Mouse (Mus musculus) intestine, embryonic 14.5 days (tissue): Measurements from ENCODE around the gene Jmy. TPM values are rescaled to one million over a fixed set of nuclear protein-coding genes. Genes with fewer than 3 reads are reported as not detected.

Experiments used
- ATAC-seq: fragments of 200-750 bp; cut with Nextera tagmentation; replicated peaks from 2 replicates; pipeline ENCODE4 v1.8.0; 2017; ENCODE audit warnings: low read depth, moderate number of reproducible peaks, moderate TSS enrichment, moderate library complexity; ENCODE audit not compliant: low FRiP score, low TSS enrichment
- DNase-seq: peaks from one replicate; pipeline ENCODE4 v3.0.0-alpha.2; 2018; ENCODE audit warnings: low spot score
- H3K27ac ChIP-seq: fragments of 300-500 bp; sonication (generic); 2 replicates; pipeline ENCODE4 v1.5.1; 2014; ENCODE audit warnings: low read depth, mild to moderate bottlenecking, control low read depth
- H3K27me3 ChIP-seq: fragments of 300-500 bp; sonication (generic); replicated peaks from 2 replicates; pipeline ENCODE4 v1.6.1; 2014; ENCODE audit warnings: low read length, control low read depth; ENCODE audit not compliant: control insufficient read depth, insufficient read depth
- H3K36me3 ChIP-seq: fragments of 300-500 bp; sonication (generic); 2 replicates; pipeline ENCODE4 v1.6.1; 2014; ENCODE audit warnings: low read length, control low read depth; ENCODE audit not compliant: control insufficient read depth, insufficient read depth
- H3K4me1 ChIP-seq: fragments of 300-500 bp; sonication (generic); replicated peaks from 2 replicates; pipeline ENCODE4 v1.6.1; 2014; ENCODE audit warnings: low read length, control low read depth, mixed read lengths; ENCODE audit not compliant: control insufficient read depth, insufficient read depth
- H3K4me2 ChIP-seq: fragments of 300-500 bp; sonication (generic); 2 replicates; pipeline ENCODE4 v1.6.1; 2014; ENCODE audit warnings: low read length
- H3K4me3 ChIP-seq: fragments of 300-500 bp; sonication (generic); 2 replicates; pipeline ENCODE4 v1.5.1; 2014; ENCODE audit warnings: low read depth, low read length, control low read depth, mixed read lengths
- H3K9ac ChIP-seq: fragments of 300-500 bp; sonication (generic); 2 replicates; pipeline ENCODE4 v1.6.1; 2014; ENCODE audit warnings: mild to moderate bottlenecking, low read length
- H3K9me3 ChIP-seq: fragments of 300-500 bp; sonication (generic); 2 replicates; pipeline ENCODE4 v1.6.1; 2016; ENCODE audit warnings: low read length, control low read depth; ENCODE audit not compliant: control insufficient read depth
- WGBS: fragments of 180-500 bp; shearing (Covaris S2); extraction: QIAGEN DNeasy Blood & Tissue Kit; methylation state at CpG from one replicate; pipeline ENCODE4 v1.1.7; 2014; 5-methylcytosine and 5-hydroxymethylcytosine counted together
- polyA plus RNA-seq: library from polyadenylated mRNA; unstranded; fragments of >200 nt; fragmentation: Nextera tagmentation; extraction: Ambion mirVana; gene quantifications from 2 replicates; pipeline ENCODE4 v1.2.1, GENCODE M21; 2014

Jmy gene
- polyA plus RNA-seq, 1 experiment from 2014 or later: 6.1 TPM

DNA sequence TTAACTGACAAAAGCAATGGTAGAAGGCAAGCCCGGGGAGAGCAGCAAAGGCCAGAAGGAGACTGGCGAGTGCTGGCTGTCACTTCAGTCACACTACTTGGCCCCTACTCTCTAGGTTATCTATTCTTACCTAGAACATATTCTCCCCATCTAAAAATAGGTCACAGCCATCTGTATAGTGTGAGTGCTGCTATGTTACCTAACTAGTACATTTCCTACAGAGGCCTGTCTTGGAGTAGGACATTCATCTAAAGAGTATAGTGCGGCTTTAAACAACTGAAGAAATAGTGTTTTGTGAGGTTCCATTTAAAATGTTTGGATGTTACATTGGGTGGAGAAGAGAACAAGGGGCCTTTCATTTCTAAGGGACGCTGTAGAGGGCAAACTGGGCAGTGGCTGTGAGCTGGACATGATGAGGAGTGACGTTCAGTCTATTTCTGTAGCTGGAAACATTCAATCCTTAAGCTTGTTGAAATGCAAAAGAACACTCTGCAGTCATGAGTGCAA, 99.8 kb downstream of the Jmy start:
- no peak for DNase-seq
- no peaks in the 10 kb centered on the region for H3K4me1 ChIP-seq
- WGBS: 83% methylated on average over 5 of the region's 5 CpGs
- no peak for ATAC-seq
- no peak overlapping the region for H3K9ac ChIP-seq
- no peak overlapping the region for H3K4me2 ChIP-seq
- peaks cover 13% of the 10 kb centered on the region; the same call in 1 of the 2 replicates for H3K36me3 ChIP-seq
- H3K4me3 ChIP-seq: no peak overlapping the region
- no peak overlapping the region for H3K27ac ChIP-seq
- H3K9me3 ChIP-seq: peaks cover 4% of the 10 kb centered on the region; the same call in 1 of the 2 replicates
- H3K27me3 ChIP-seq: no peaks in the 10 kb centered on the region

DNA sequence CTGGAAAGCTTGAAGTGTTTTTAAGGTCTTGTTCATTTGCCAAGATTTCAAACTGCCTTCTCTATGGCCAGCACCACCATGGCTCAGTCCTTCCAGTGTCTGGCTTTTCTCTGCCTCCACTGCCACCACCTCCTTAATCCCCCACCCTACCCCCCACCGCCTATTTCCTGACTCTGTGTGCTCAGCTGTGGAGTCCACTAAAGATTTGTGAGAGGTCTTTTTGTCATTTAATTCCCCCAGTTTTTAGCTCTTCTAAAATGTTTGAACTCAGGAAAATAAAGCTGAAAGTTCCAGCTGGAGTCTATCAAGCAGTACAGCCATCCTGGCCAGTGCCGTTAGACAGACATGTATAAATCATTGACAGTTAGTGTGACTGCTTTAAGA, 110.4 kb downstream of the Jmy start:
- Histone ChIP-seq H3K4me1 (peaks cover 8% of the 10 kb centered on the region), H3K27ac (peak overlapping the region; percentile 77), H3K27me3 (no peaks in the 10 kb centered on the region), H3K9ac (no peak overlapping the region), H3K9me3 (no peaks in the 10 kb centered on the region), H3K4me3 (no peak overlapping the region), H3K36me3 (peaks cover 11% of the 10 kb centered on the region; the same call in 1 of the 2 replicates), H3K4me2 (peak overlapping the region; percentile 38; the same call in 1 of the 2 replicates)
- 16% methylated on average over 2 of the region's 2 CpGs for WGBS
- DNase-seq (peak; percentile 53), ATAC-seq (peak; percentile 87)

DNA sequence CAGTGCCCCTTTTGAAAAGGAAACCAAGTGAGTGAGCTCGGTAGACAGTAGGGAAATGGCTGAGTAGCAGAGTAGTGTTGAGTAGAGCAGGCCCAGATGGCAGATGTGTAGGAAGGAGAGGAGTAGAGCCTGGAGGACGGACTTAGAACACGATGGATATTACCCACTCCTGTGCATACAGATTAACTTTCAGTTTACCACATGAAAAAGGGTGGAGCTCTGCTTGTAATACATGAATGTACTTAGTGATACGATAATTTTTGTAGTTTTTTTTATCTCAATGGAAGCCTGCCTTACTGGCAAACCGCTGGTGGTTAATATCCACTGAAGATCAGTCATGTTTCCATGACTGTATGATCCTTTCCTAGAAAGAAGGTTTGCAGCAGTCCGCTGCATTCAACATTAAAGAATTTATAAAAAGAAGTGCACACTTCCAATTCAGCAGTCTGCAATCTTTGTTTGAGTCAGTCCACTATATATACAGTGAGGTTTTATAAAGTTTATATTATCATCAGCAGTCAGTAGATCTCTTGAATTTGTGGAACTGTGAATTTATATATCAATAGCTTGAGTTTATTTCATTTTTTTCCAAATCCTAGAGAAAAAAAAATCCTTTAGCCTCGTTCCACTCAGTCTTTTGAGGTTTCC, 110.9 kb downstream of the Jmy start:
- Histone ChIP-seq H3K27ac (peak overlapping the region; percentile 77), H3K9ac (no peak overlapping the region), H3K36me3 (peaks cover 6% of the 10 kb centered on the region; the same call in 1 of the 2 replicates), H3K4me3 (no peak overlapping the region), H3K4me1 (peaks cover 8% of the 10 kb centered on the region), H3K9me3 (no peaks in the 10 kb centered on the region), H3K4me2 (peak overlapping the region; percentile 38), H3K27me3 (no peaks in the 10 kb centered on the region)
- WGBS: 35% methylated on average over 7 of the region's 7 CpGs
- ATAC-seq: no peak
- DNase-seq: no peak

DNA sequence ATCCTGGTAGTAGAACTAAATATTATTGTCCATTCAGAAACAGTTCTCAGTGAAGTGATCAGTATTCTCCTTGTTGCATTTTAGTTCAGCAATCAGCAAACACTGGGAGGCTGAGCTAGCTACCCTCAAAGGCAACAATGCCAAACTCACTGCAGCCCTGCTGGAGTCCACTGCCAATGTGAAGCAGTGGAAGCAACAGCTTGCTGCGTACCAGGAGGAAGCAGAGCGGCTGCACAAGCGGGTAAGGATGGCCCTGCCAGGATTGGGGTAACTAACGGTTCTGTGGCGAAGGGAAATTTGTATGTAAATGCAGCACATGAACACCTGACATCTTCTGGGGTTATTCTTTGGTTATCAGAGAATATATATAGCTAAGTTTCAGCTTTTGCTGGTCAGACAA, 112.2 kb downstream of the Jmy start:
- ATAC-seq: no peak
- DNase-seq: no peak
- H3K9ac ChIP-seq: no peak overlapping the region
- peaks cover 5% of the 10 kb centered on the region; the same call in 1 of the 2 replicates for H3K36me3 ChIP-seq
- no peak overlapping the region for H3K4me3 ChIP-seq
- H3K4me1 ChIP-seq: peaks cover 8% of the 10 kb centered on the region
- H3K27me3 ChIP-seq: no peaks in the 10 kb centered on the region
- no peak overlapping the region for H3K4me2 ChIP-seq
- 88% methylated on average over 5 of the region's 5 CpGs for WGBS
- H3K9me3 ChIP-seq: no peaks in the 10 kb centered on the region
- H3K27ac ChIP-seq: no peak overlapping the region

DNA sequence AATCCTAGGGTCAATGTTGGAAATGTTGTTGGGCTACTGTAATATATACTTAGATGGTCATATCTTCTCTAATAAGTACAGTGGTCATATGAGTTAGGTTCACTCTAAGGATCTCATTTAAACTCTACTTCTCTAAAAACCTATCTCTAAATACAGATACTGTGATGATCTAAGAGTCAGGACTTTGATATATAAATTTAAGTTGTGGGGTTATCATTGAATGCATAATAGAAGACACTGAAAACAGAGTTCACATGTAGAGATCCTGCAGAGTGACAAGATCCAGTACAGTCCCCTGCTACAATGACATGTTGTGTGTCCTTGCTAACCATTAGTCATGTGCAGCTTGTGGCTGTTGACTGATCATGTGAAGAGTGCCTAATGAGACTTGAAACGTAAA, 114.5 kb downstream of the Jmy start:
- ATAC-seq (no peak), DNase-seq (no peak)
- no peaks in the 10 kb centered on the region for H3K9me3 ChIP-seq
- H3K27ac ChIP-seq: no peak overlapping the region
- peaks cover 8% of the 10 kb centered on the region for H3K4me1 ChIP-seq
- H3K27me3 ChIP-seq: no peaks in the 10 kb centered on the region
- no peaks in the 10 kb centered on the region for H3K36me3 ChIP-seq
- WGBS: 77% methylated on average over 1 of the region's 1 CpGs
- no peak overlapping the region for H3K4me3 ChIP-seq
- H3K4me2 ChIP-seq: no peak overlapping the region
- no peak overlapping the region for H3K9ac ChIP-seq

GRCm38 (mm10) chr13:93384481-93384880, 115.1 kb downstream of the Jmy start:
- 83% methylated on average over 1 of the region's 1 CpGs for WGBS
- no peak for DNase-seq
- Histone ChIP-seq H3K36me3 (no peaks in the 10 kb centered on the region), H3K27me3 (no peaks in the 10 kb centered on the region), H3K4me1 (peaks cover 6% of the 10 kb centered on the region), H3K4me3 (no peak overlapping the region), H3K9me3 (no peaks in the 10 kb centered on the region), H3K27ac (no peak overlapping the region), H3K4me2 (no peak overlapping the region), H3K9ac (no peak overlapping the region)
- no peak for ATAC-seq

- ATAC-seq (no peak), DNase-seq (no peak)
- Histone ChIP-seq H3K27ac (no peak overlapping the region), H3K4me2 (no peak overlapping the region), H3K4me1 (peaks cover 3% of the 10 kb centered on the region; the same call in 1 of the 2 replicates), H3K36me3 (no peaks in the 10 kb centered on the region), H3K9ac (no peak overlapping the region), H3K9me3 (no peaks in the 10 kb centered on the region), H3K4me3 (no peak overlapping the region), H3K27me3 (no peaks in the 10 kb centered on the region)
- WGBS: 88% methylated on average over 2 of the region's 2 CpGs
Measured at GRCm38 (mm10) chr13:93383620-93384019, 116.0 kb downstream of the Jmy start.

DNA sequence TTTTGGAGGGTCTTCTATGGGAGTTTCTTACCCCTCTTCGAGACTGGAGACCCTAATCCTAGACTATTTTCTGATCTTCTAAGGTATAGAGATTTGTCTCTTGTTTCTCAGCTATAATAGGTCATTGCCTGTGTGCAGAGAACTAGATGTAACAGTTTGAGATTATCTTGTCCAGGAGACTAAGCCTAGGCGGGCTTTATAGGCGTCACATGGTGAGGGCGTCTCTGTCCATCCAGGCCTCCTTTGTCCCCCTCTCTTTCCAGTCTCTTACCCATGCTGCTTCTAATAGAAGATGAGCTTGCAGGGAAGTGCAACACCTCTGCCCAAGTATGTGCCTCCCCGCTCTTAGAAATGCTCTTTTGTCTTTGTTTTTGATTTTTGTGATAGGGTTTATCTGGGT, 116.5 kb downstream of the Jmy start:
- no peaks in the 10 kb centered on the region for H3K27me3 ChIP-seq
- no peak for ATAC-seq
- H3K4me1 ChIP-seq: no peaks in the 10 kb centered on the region
- no peak overlapping the region for H3K4me2 ChIP-seq
- H3K4me3 ChIP-seq: no peak overlapping the region
- no peaks in the 10 kb centered on the region for H3K36me3 ChIP-seq
- no peak overlapping the region for H3K9ac ChIP-seq
- H3K27ac ChIP-seq: no peak overlapping the region
- H3K9me3 ChIP-seq: no peaks in the 10 kb centered on the region
- 97% methylated on average over 5 of the region's 5 CpGs for WGBS
- DNase-seq: no peak

DNA sequence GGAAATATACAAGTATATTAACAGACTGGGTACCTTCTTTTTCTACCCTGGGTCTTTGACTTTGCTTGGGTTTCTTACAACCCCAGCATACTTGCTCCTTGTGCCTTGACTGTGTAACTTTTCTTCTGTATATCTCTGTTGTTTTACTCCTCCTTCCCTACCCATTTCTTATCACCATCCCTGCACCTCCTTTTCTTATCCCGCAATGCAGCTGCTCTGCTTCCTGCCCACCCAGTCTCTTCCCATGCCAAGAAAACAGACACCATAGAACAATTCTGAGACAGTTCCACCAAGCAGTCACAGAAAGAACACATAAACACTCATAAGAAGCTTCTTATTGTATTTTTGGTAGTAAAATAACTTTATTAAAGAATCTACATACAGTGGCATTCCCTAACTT, 118.3 kb downstream of the Jmy start:
- ATAC-seq (no peak), DNase-seq (no peak)
- H3K36me3 ChIP-seq: no peaks in the 10 kb centered on the region
- whole genome bisulfite sequencing: 76% methylated on average over 1 of the region's 1 CpGs
- no peaks in the 10 kb centered on the region for H3K27me3 ChIP-seq
- no peaks in the 10 kb centered on the region for H3K9me3 ChIP-seq
- no peak overlapping the region for H3K9ac ChIP-seq
- no peak overlapping the region for H3K27ac ChIP-seq
- no peak overlapping the region for H3K4me3 ChIP-seq
- H3K4me2 ChIP-seq: no peak overlapping the region
- H3K4me1 ChIP-seq: no peaks in the 10 kb centered on the region
